Mouse (Mus musculus): Measurements from ENCODE around the gene Stpg1.

- no peak for TF ChIP-seq POLR2A (IDR thresholded peaks at IDR 0.05; ENCODE audit: low read depth, low read length)
- TF ChIP-seq CTCF (IDR thresholded peaks at IDR 0.05; ENCODE audit: extremely low read depth, insufficient read depth, insufficient read length, insufficient replicate concordance), result no peak
Observed at GRCm38 (mm10) chr4:135520421-135520820, 25.8 kb downstream of the Stpg1 start.

Data from spleen, adult 2 months (tissue).